Mouse (Mus musculus) hindbrain, embryonic 16.5 days (tissue): ENCODE measurements around the gene Gm11938. TPM values are rescaled to one million over a fixed set of nuclear protein-coding genes. Genes with fewer than 3 reads are reported as not detected.

Experiments used
- ATAC-seq: fragments of 200-750 bp; cut with Nextera tagmentation; 2 replicates; pipeline ENCODE4 v1.8.0; 2017; ENCODE audit warnings: moderate TSS enrichment, moderate library complexity
- H3K27ac ChIP-seq: fragments of 300-500 bp; sonication (generic); 2 replicates; pipeline ENCODE4 v1.5.1; 2014; ENCODE audit warnings: low read depth, mild to moderate bottlenecking, control low read depth, low read length, moderate library complexity
- H3K27me3 ChIP-seq: fragments of 300-500 bp; sonication (generic); replicated peaks from 2 replicates; pipeline ENCODE4 v1.6.1; 2014; ENCODE audit warnings: low read length; ENCODE audit not compliant: control insufficient read depth, insufficient read depth
- H3K36me3 ChIP-seq: fragments of 300-500 bp; sonication (generic); 2 replicates; pipeline ENCODE4 v1.6.1; 2014; ENCODE audit warnings: mild to moderate bottlenecking, low read length, moderate library complexity, mixed read lengths; ENCODE audit not compliant: control insufficient read depth, insufficient read depth
- H3K4me1 ChIP-seq: fragments of 300-500 bp; sonication (generic); 2 replicates; pipeline ENCODE4 v1.6.1; 2014; ENCODE audit warnings: low read depth, low read length; ENCODE audit not compliant: control insufficient read depth, insufficient read depth
- H3K4me2 ChIP-seq: fragments of 300-500 bp; sonication (generic); 2 replicates; pipeline ENCODE4 v1.6.1; 2014; ENCODE audit warnings: mild to moderate bottlenecking, low read length, control low read depth, moderate library complexity
- H3K4me3 ChIP-seq: fragments of 300-500 bp; sonication (generic); 2 replicates; pipeline ENCODE4 v1.5.1; 2014; ENCODE audit warnings: mild to moderate bottlenecking, low read length, control low read depth, moderate library complexity
- H3K9ac ChIP-seq: fragments of 300-500 bp; sonication (generic); 2 replicates; pipeline ENCODE4 v1.6.1; 2014; ENCODE audit warnings: low read depth, mild to moderate bottlenecking, control low read depth, low read length, moderate library complexity
- H3K9me3 ChIP-seq: fragments of 300-500 bp; sonication (generic); 2 replicates; pipeline ENCODE4 v1.6.1; 2014; ENCODE audit warnings: mild to moderate bottlenecking, low read length, moderate library complexity; ENCODE audit not compliant: control insufficient read depth
- WGBS: fragments of 180-500 bp; shearing (Covaris S2); extraction: QIAGEN DNeasy Blood & Tissue Kit; methylation state at CpG from one replicate; pipeline ENCODE4 v1.1.7; 2014; 5-methylcytosine and 5-hydroxymethylcytosine counted together
- polyA plus RNA-seq: library from polyadenylated mRNA; unstranded; fragments of >200 nt; fragmentation: Nextera tagmentation; extraction: Ambion mirVana; gene quantifications from 2 replicates; pipeline ENCODE4 v1.2.1, GENCODE M21; 2015

The Gm11938 gene
- polyA plus RNA-seq, 1 experiment from 2014 or later, result not detected

GRCm38 (mm10) chr11:99557976-99558745, 44.9 kb downstream of the Gm11938 start:
- H3K4me1 ChIP-seq, result no peaks in the 10 kb centered on the region
- ATAC-seq, result no peak
- H3K9me3 ChIP-seq, result no peaks in the 10 kb centered on the region
- H3K27ac ChIP-seq, result no peak overlapping the region
- H3K4me3 ChIP-seq, result no peak overlapping the region
- 82% methylated on average over 3 of the region's 3 CpGs for WGBS
- H3K36me3 ChIP-seq, result no peaks in the 10 kb centered on the region
- H3K9ac ChIP-seq, result no peak overlapping the region
- H3K4me2 ChIP-seq, result no peak overlapping the region
- no peaks in the 10 kb centered on the region for H3K27me3 ChIP-seq

GRCm38 (mm10) chr11:99556753-99557152, 46.4 kb downstream of the Gm11938 start, which contains the start of gene Krtap3-2:
Gene Krtap3-2 (minus strand): TSS chr11:99556853.
- H3K9me3 ChIP-seq, result no peaks in the 10 kb centered on the region
- no peak within 1 kb of the TSS for H3K27ac ChIP-seq
- no peak within 1 kb of the TSS for H3K4me3 ChIP-seq
- H3K4me2 ChIP-seq, result no peak within 1 kb of the TSS
- H3K9ac ChIP-seq, result no peak within 1 kb of the TSS
- no peaks in the 10 kb centered on the region for H3K27me3 ChIP-seq
- WGBS, result 90% methylated on average over 2 of the region's 2 CpGs
- no peaks in the 10 kb centered on the region for H3K4me1 ChIP-seq
- no peaks in the 10 kb centered on the region for H3K36me3 ChIP-seq
- ATAC-seq, result no peak

GRCm38 (mm10) chr11:99556195-99556594, 46.9 kb downstream of the Gm11938 start:
- Histone ChIP-seq H3K9me3 (no peaks in the 10 kb centered on the region), H3K4me2 (no peak overlapping the region), H3K4me1 (no peaks in the 10 kb centered on the region), H3K36me3 (no peaks in the 10 kb centered on the region), H3K27ac (no peak overlapping the region), H3K27me3 (no peaks in the 10 kb centered on the region), H3K9ac (no peak overlapping the region), H3K4me3 (no peak overlapping the region)
- ATAC-seq, result no peak
- 92% methylated on average over 2 of the region's 2 CpGs for WGBS

Other genes starting within 250 kb of the Gm11938 start
- gene Krt28, start 228.4 kb downstream of the Gm11938 start, polyA plus RNA-seq, result 0.52 and 0.55 TPM in 2 replicates
- 22.8 and 27.5 TPM in 2 replicates for gene Krt10, start 213.9 kb downstream of the Gm11938 start, polyA plus RNA-seq
- 0.19 TPM in 1 of 2 replicates, not detected in the other for gene Krt12, start 181.0 kb downstream of the Gm11938 start, polyA plus RNA-seq
- gene Krt20, start 165.2 kb downstream of the Gm11938 start, polyA plus RNA-seq, result 0.10 and 0.19 TPM in 2 replicates
- gene Krt23, start 110.2 kb downstream of the Gm11938 start, polyA plus RNA-seq, result 0.19 and 0.22 TPM in 2 replicates
- not detected in 2 replicates for gene Krt39, start 82.0 kb downstream of the Gm11938 start, polyA plus RNA-seq
- gene Krt40, start 60.1 kb downstream of the Gm11938 start, polyA plus RNA-seq, result not detected in 2 replicates
- not detected in 2 replicates for gene Krtap3-3, start 52.4 kb downstream of the Gm11938 start, polyA plus RNA-seq
- not detected in 2 replicates for gene Krtap3-2, start 46.5 kb downstream of the Gm11938 start, polyA plus RNA-seq
- gene Gm11939, start 43.8 kb downstream of the Gm11938 start, polyA plus RNA-seq, result not detected in 2 replicates
- gene Krtap3-1, start 36.7 kb downstream of the Gm11938 start, polyA plus RNA-seq, result not detected in 2 replicates
- gene Krtap1-5, start 22.3 kb downstream of the Gm11938 start, polyA plus RNA-seq, result not detected in 2 replicates
- gene Krtap1-4, start 19.7 kb downstream of the Gm11938 start, polyA plus RNA-seq, result not detected in 2 replicates
- not detected in 2 replicates for gene Krtap1-3, start 12.0 kb downstream of the Gm11938 start, polyA plus RNA-seq
- gene Krtap9-3, start 5.2 kb downstream of the Gm11938 start, polyA plus RNA-seq, result not detected in 2 replicates
- not detected in 2 replicates for gene Gm11937, start 6.9 kb upstream of the Gm11938 start, polyA plus RNA-seq
- gene Krtap2-4, start 11.5 kb upstream of the Gm11938 start, polyA plus RNA-seq, result not detected in 2 replicates
- gene Gm11562, start 17.1 kb upstream of the Gm11938 start, polyA plus RNA-seq, result not detected in 2 replicates
- gene Krtap4-1, start 24.9 kb upstream of the Gm11938 start, polyA plus RNA-seq, result not detected in 2 replicates
- not detected in 2 replicates for gene Krtap4-2, start 31.8 kb upstream of the Gm11938 start, polyA plus RNA-seq
- not detected in 2 replicates for gene Krtap4-7, start 40.8 kb upstream of the Gm11938 start, polyA plus RNA-seq
- not detected in 2 replicates for gene Gm11555, start 46.9 kb upstream of the Gm11938 start, polyA plus RNA-seq
- gene Gm11563, start 55.7 kb upstream of the Gm11938 start, polyA plus RNA-seq, result not detected in 2 replicates
- gene Krtap4-6, start 62.7 kb upstream of the Gm11938 start, polyA plus RNA-seq, result not detected in 2 replicates
- not detected in 2 replicates for gene Gm14190, start 87.4 kb upstream of the Gm11938 start, polyA plus RNA-seq
- gene Gm14180, start 131.0 kb upstream of the Gm11938 start, polyA plus RNA-seq, result not detected in 2 replicates
- not detected in 2 replicates for gene Gm11595, start 169.6 kb upstream of the Gm11938 start, polyA plus RNA-seq
- gene Krtap4-8, start 177.4 kb upstream of the Gm11938 start, polyA plus RNA-seq, result not detected in 2 replicates
- gene Krtap4-9, start 181.9 kb upstream of the Gm11938 start, polyA plus RNA-seq, result not detected in 2 replicates
- not detected in 2 replicates for gene Gm11596, start 190.2 kb upstream of the Gm11938 start, polyA plus RNA-seq
- not detected in 2 replicates for gene Gm11569, start 195.6 kb upstream of the Gm11938 start, polyA plus RNA-seq
- gene Gm11554, start 201.1 kb upstream of the Gm11938 start, polyA plus RNA-seq, result not detected in 2 replicates
- not detected in 2 replicates for gene Krtap4-13, start 206.6 kb upstream of the Gm11938 start, polyA plus RNA-seq
- not detected in 2 replicates for gene Gm11564, start 212.4 kb upstream of the Gm11938 start, polyA plus RNA-seq
- gene 2300003K06Rik, start 234.8 kb upstream of the Gm11938 start, polyA plus RNA-seq, result not detected in 2 replicates
- not detected in 2 replicates for gene Krtap4-16, start 248.3 kb upstream of the Gm11938 start, polyA plus RNA-seq